Mouse (Mus musculus): ENCODE results near the gene Ccl11. TPM values are rescaled to one million over a fixed set of nuclear protein-coding genes. Genes with fewer than 3 reads are reported as not detected.

Ccl11 gene
- polyA plus RNA-seq, 1 experiment from 2014 or later, result 6.0 TPM

DNA sequence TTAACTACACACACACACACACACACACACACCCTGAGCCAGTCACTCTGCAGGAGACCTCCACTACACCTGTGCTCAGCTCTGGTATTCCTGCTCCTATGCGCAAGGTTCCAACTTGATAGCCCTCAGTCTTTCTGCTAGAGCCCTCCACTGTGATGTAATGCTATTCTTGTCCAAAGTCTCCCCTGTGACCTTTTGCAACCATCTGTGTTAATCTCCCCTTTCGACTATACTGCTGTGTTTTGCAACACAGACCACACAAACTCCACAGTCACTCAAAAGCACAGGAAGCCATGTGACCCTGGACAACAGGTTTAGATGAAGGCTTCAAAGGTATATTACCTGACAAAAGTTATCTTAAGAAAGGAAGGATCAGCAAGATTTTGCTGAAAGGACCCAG, 5.8 kb downstream of the Ccl11 start:
- Histone ChIP-seq H3K27me3 (no peaks in the 10 kb centered on the region), H3K27ac (no peak overlapping the region), H3K4me2 (no peak overlapping the region), H3K9me3 (no peaks in the 10 kb centered on the region), H3K9ac (no peak overlapping the region), H3K4me1 (no peaks in the 10 kb centered on the region), H3K36me3 (no peaks in the 10 kb centered on the region), H3K4me3 (no peak overlapping the region)
- no peak for ATAC-seq (ENCODE audit: insufficient number of reproducible peaks, low FRiP score, low TSS enrichment, low read depth)
- 71% methylated on average over 2 of the region's 2 CpGs for WGBS

DNA sequence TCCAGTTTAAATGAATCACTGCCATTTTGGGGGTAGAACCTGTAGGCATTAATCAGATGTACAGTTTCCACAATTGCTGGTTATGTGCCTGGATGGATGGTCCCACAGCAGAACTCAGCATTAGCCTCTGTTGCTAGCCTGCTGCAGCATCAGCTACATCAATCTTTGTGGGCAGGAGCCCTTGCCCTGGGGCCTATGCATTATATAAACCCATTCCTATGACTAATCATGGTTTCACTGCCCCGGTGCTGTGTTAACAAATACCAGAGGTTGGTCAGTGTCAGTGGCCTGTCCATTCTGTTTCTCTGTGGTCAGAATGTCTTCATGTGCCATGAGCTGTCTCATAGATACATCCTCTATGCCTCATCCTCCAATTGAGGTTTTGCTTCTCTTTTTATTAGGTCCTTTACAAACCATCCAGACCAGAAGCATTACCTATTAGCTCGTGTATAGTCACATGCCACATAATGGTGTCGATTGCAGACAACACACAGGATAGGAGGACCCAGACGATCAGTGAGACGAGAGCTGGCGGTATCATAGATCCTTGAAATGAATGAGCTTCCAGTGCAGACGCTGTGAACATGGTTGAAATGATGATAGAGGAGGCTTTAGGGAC, 9.4 kb downstream of the Ccl11 start:
- H3K4me2 ChIP-seq, result no peak overlapping the region
- ATAC-seq (ENCODE audit: insufficient number of reproducible peaks, low FRiP score, low TSS enrichment, low read depth), result no peak
- H3K9ac ChIP-seq, result no peak overlapping the region
- H3K4me1 ChIP-seq, result no peaks in the 10 kb centered on the region
- H3K9me3 ChIP-seq, result no peaks in the 10 kb centered on the region
- no peak overlapping the region for H3K4me3 ChIP-seq
- no peaks in the 10 kb centered on the region for H3K36me3 ChIP-seq
- no peak overlapping the region for H3K27ac ChIP-seq
- WGBS, result 77% methylated on average over 7 of the region's 7 CpGs
- H3K27me3 ChIP-seq, result no peaks in the 10 kb centered on the region

DNA sequence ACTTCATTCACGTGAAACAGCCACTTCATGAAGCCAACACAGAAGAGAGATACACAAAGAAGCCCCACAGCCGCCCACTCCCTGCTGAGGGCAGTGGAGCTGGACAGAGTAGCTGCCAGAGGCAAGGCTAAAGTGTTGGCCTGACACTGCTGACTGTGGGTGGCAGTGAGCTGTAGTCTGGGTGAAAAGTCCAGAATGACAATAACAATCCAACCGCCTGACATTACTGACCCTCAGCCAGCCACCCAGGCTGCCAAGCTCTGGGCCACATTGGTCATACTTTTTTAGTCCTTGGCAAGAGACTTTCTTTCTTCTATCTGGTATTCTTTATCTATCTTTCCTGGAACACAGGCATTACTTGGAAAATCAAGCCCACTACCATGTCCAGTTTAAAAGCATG, 13.5 kb downstream of the Ccl11 start:
- Histone ChIP-seq H3K9ac (no peak overlapping the region), H3K9me3 (no peaks in the 10 kb centered on the region), H3K36me3 (no peaks in the 10 kb centered on the region), H3K4me2 (no peak overlapping the region), H3K4me1 (no peaks in the 10 kb centered on the region), H3K27me3 (no peaks in the 10 kb centered on the region), H3K4me3 (no peak overlapping the region), H3K27ac (no peak overlapping the region)
- 86% methylated on average over 3 of the region's 3 CpGs for WGBS
- no peak for ATAC-seq (ENCODE audit: insufficient number of reproducible peaks, low FRiP score, low TSS enrichment, low read depth)

DNA sequence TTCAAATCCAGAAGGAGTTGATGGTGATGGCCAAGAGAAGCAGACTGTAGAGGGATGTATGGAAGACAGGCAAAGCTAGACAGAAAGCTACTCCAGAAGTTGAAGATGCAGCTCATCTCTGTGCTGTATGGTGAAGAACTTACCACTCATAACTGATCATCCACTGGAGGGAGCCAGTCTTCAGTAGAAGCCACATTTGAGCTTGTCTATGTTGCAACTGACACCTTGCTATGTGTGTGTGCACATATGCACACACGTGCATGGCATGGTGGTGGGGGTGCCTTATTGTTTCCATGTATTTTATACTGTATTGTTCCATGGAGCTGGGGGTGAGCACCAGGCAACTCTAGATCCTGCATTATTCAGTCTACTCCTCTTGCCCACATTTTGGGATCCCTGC, 14.8 kb downstream of the Ccl11 start:
- WGBS, result 83% methylated on average over 1 of the region's 1 CpGs
- Histone ChIP-seq H3K4me3 (no peak overlapping the region), H3K9ac (no peak overlapping the region), H3K4me2 (no peak overlapping the region), H3K27ac (no peak overlapping the region), H3K36me3 (no peaks in the 10 kb centered on the region), H3K4me1 (no peaks in the 10 kb centered on the region), H3K27me3 (no peaks in the 10 kb centered on the region), H3K9me3 (no peaks in the 10 kb centered on the region)
- no peak for ATAC-seq (ENCODE audit: insufficient number of reproducible peaks, low FRiP score, low TSS enrichment, low read depth)

DNA sequence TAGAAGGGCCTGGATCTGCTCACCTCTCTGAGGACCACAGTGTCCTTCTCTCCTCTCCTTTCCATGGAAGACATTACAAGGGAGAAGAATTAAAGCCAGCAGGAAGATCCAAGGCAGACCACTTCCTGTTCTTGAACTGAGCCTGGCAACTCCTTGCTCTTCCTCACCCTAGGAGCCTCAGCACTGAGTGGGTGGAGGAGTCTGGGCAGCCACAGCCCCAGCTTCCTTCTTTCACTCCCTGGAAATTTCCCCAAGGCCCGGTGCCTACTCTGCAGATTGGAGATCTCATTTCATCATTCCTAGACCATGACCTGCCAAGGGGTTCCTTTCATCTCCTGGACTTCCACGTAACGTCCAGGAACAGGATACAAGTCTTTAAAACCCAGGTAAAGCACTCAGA, 15.4 kb downstream of the Ccl11 start:
- no peaks in the 10 kb centered on the region for H3K36me3 ChIP-seq
- 63% methylated on average over 3 of the region's 3 CpGs for WGBS

DNA sequence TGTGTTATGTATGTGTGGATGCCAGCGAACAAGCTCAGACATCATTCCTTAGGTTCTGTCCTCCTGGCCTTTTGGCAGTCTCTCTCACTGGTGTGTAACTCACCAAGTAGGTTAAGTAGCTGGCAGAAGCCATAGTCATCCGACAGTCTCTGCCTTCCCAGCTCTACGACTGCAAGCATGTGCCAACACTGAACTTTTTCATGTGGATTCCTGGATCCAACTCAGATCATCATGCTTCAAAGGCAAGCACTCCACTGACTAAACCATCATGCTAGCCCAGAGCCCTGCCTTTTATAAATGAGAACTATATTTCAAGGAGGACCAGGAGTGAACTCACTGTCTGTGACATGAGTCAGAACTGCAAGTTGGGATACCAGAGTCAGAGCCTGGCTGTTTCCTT, 16.1 kb downstream of the Ccl11 start:
- Histone ChIP-seq H3K4me2 (no peak overlapping the region), H3K27ac (no peak overlapping the region), H3K9me3 (no peaks in the 10 kb centered on the region), H3K9ac (no peak overlapping the region), H3K4me3 (no peak overlapping the region), H3K27me3 (no peaks in the 10 kb centered on the region), H3K36me3 (no peaks in the 10 kb centered on the region), H3K4me1 (no peaks in the 10 kb centered on the region)
- 81% methylated on average over 3 of the region's 3 CpGs for WGBS
- no peak for ATAC-seq (ENCODE audit: insufficient number of reproducible peaks, low FRiP score, low TSS enrichment, low read depth)

More for the DNA sequence above, 15.4 kb downstream of the Ccl11 start:
- no peak overlapping the region for H3K9ac ChIP-seq
- no peak overlapping the region for H3K27ac ChIP-seq
- no peak overlapping the region for H3K4me3 ChIP-seq
- H3K9me3 ChIP-seq, result no peaks in the 10 kb centered on the region
- H3K27me3 ChIP-seq, result no peaks in the 10 kb centered on the region
- no peak overlapping the region for H3K4me2 ChIP-seq
- H3K4me1 ChIP-seq, result no peaks in the 10 kb centered on the region
- no peak for ATAC-seq (ENCODE audit: insufficient number of reproducible peaks, low FRiP score, low TSS enrichment, low read depth)

DNA sequence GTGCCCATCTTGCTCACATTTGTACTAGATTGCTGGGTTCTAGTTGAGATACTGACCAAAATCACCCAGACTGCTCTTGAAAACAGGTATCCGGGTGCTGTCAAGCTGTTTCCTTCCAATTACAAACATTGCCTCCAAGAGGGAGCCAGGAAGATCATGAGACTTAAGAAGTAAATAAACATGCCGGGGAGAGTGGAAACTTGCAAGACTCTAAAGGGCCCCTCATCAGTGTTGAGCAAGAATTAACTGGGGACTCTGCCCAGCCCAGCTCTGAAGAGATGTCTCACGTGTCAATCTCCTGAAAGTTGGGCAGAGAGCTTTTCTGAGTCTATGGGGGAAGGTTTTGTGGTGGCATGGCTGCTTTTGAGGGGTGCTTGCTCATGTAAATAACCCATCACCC, 19.4 kb downstream of the Ccl11 start:
- Histone ChIP-seq H3K4me1 (no peaks in the 10 kb centered on the region), H3K27me3 (no peaks in the 10 kb centered on the region), H3K4me2 (no peak overlapping the region), H3K27ac (no peak overlapping the region), H3K9me3 (no peaks in the 10 kb centered on the region), H3K4me3 (no peak overlapping the region), H3K9ac (no peak overlapping the region), H3K36me3 (no peaks in the 10 kb centered on the region)
- WGBS, result 50% methylated on average over 3 of the region's 3 CpGs
- no peak for ATAC-seq (ENCODE audit: insufficient number of reproducible peaks, low FRiP score, low TSS enrichment, low read depth)

DNA sequence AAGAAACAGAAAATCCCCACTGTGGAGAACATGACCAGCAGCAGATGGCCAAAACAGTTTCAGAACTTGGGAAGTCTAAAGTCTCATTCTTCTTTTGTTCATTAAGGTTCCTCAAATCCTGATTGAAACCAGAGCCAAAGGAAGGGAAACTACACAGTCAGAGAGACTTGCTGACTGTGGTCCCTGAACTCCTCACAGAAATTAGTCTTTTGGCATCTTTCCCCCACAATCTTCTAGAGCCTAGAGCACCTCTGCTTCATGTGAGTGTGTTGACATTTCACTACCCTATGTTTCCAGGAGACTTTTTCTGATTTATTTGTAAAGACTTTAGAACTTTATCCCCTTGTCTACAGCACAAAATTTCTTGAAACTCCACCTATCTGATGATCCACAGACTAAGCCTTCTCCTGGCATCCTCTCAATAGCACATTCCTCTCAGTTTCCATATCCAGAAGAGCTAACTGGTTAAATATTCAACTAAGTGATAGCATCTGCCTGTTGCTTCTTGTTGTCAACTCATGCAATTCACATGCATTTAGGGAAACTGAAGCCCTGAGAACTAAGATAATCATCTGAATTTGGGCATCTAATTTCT, 20.6 kb downstream of the Ccl11 start:
- no peak overlapping the region for H3K27ac ChIP-seq
- H3K27me3 ChIP-seq, result no peaks in the 10 kb centered on the region
- H3K36me3 ChIP-seq, result no peaks in the 10 kb centered on the region
- H3K4me3 ChIP-seq, result no peak overlapping the region
- no peak for ATAC-seq (ENCODE audit: insufficient number of reproducible peaks, low FRiP score, low TSS enrichment, low read depth)
- no peak overlapping the region for H3K4me2 ChIP-seq
- no peak overlapping the region for H3K9ac ChIP-seq
- no peaks in the 10 kb centered on the region for H3K9me3 ChIP-seq
- H3K4me1 ChIP-seq, result no peaks in the 10 kb centered on the region

DNA sequence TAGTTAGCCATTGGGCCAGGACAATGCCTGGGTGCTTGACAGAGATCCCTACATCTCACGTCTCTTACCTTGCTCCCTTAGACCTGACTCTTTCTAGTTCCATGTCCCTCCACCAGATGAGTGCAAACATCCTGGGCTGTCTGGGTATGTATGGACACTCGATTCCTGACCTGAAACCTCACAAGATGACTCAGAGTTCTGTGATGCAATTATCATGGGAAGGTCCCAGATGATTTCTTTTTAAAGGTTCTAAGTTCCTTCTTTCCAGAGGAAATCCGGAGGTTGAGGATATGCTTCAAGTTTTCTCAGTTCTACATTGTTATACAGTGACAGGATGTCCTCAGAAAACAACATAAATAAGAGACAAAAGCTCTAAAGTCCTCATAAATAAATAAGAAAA, 23.2 kb downstream of the Ccl11 start:
- 83% methylated on average over 3 of the region's 3 CpGs for WGBS
- H3K36me3 ChIP-seq, result no peaks in the 10 kb centered on the region
- H3K9ac ChIP-seq, result no peak overlapping the region
- no peak overlapping the region for H3K27ac ChIP-seq
- H3K4me3 ChIP-seq, result no peak overlapping the region
- no peaks in the 10 kb centered on the region for H3K4me1 ChIP-seq
- H3K9me3 ChIP-seq, result no peaks in the 10 kb centered on the region
- H3K27me3 ChIP-seq, result no peaks in the 10 kb centered on the region
- H3K4me2 ChIP-seq, result no peak overlapping the region
- ATAC-seq (ENCODE audit: insufficient number of reproducible peaks, low FRiP score, low TSS enrichment, low read depth), result no peak

DNA sequence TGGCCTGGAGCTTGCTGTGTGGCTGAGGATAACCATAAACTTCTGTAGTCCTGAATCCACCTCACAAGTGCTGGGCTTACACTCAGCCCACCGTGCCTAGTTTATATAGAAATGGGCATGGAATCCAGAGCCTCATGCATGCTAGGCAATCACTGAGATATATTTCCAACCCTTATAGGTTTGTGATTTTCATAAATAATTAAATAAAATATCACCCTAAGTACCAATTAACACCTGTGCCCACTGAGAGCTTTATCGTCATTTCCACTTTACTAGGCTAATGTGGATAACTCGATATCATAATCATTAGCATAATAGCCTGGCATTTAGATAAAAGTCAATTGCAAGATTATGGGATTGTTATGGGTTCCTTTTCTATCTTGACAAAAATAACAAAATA, 26.7 kb downstream of the Ccl11 start:
- Histone ChIP-seq H3K36me3 (no peaks in the 10 kb centered on the region), H3K9ac (no peak overlapping the region)
- WGBS, result 86% methylated on average over 3 of the region's 3 CpGs

DNA sequence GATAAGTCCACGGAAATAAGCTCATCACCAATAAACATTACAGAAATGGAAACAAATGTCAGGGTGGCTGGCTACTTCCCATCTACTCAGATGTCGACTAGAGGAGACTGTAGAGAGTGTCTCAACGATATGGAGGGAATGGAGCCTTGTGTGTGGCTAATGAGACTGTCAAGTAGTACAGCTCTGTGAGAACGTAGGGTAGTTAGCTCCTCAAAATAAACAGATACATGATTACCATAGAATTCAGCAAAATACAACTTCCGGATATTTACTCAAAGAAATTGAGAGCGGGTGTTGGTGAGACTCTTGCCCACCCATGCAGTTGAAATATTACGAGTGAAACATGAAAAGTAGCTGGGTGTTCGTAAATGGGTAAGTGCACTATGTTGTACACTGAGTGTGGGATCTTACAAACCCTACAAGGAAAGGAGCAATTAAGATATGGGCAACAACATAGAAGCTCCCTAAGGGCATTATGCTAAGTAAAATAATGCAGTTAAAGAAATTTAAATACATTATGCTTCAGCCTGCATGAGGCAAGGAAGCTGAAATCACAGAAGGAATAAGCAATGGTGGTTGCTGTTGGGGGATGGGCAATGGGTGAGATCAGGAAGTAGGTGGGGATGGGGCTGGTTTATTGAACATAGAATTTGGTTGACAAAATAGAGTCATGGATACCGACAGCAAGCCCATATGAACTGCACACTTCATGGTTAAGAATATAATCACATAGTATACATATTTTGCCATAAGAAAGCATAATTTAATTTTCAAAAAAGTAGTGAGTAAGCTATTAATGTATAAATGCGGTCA, 42.1 kb downstream of the Ccl11 start:
- Histone ChIP-seq H3K4me2 (no peak overlapping the region), H3K27me3 (no peaks in the 10 kb centered on the region), H3K4me1 (no peaks in the 10 kb centered on the region), H3K9ac (no peak overlapping the region), H3K36me3 (no peaks in the 10 kb centered on the region), H3K9me3 (no peaks in the 10 kb centered on the region), H3K27ac (no peak overlapping the region), H3K4me3 (no peak overlapping the region)
- no peak for ATAC-seq (ENCODE audit: insufficient number of reproducible peaks, low FRiP score, low TSS enrichment, low read depth)
- WGBS, result 80% methylated on average over 10 of the region's 10 CpGs

More for the DNA sequence above, 26.7 kb downstream of the Ccl11 start:
- Histone ChIP-seq H3K4me1 (no peaks in the 10 kb centered on the region), H3K4me2 (no peak overlapping the region), H3K9me3 (no peaks in the 10 kb centered on the region), H3K27me3 (no peaks in the 10 kb centered on the region), H3K4me3 (no peak overlapping the region), H3K27ac (no peak overlapping the region)
- ATAC-seq (ENCODE audit: insufficient number of reproducible peaks, low FRiP score, low TSS enrichment, low read depth), result no peak

DNA sequence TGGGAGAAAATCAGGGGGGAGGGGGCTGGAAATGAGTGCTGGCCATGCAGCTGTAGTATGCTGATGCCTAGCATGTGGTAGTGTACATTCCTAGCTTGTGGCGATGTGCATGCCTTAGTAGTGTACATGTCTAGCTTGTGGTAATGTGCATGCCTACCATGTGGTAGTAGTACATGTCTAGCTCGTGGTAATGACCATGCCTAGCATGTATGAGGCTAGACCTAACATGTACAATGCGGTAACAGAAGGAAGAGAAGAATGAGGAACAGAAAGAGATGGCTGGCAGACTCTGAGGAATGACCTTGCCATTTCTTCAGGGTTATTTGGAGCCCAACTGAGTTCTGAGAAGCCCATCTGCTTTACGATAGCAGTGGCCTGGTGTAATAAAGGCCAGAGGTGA, 43.5 kb downstream of the Ccl11 start:
- Histone ChIP-seq H3K4me2 (no peak overlapping the region), H3K9ac (no peak overlapping the region), H3K9me3 (no peaks in the 10 kb centered on the region), H3K36me3 (no peaks in the 10 kb centered on the region), H3K27me3 (no peaks in the 10 kb centered on the region), H3K4me3 (no peak overlapping the region), H3K27ac (no peak overlapping the region), H3K4me1 (no peaks in the 10 kb centered on the region)
- WGBS, result 73% methylated on average over 4 of the region's 4 CpGs
- no peak for ATAC-seq (ENCODE audit: insufficient number of reproducible peaks, low FRiP score, low TSS enrichment, low read depth)
